Mouse (Mus musculus) heart, embryonic 16.5 days (tissue): ENCODE results near the gene Pias3. TPM values are rescaled to one million over a fixed set of nuclear protein-coding genes. Genes with fewer than 3 reads are reported as not detected.
"Not testable (repeated sequence)": the region's sequence is repeated elsewhere in the genome, so short reads cannot be mapped to it uniquely, and the experiment has no call there.

Source experiments
- ATAC-seq: fragments of 200-750 bp; cut with Nextera tagmentation; replicated peaks from 2 replicates; pipeline ENCODE4 v1.8.0; 2017; ENCODE audit warnings: moderate number of reproducible peaks; ENCODE audit not compliant: insufficient read depth, low FRiP score; ENCODE audit errors: extremely low read depth
- H3K27ac ChIP-seq: fragments of 300-500 bp; sonication (generic); 2 replicates; pipeline ENCODE4 v1.5.1; 2014; ENCODE audit warnings: mild to moderate bottlenecking, low read length, control low read depth, moderate library complexity
- H3K27me3 ChIP-seq: fragments of 300-500 bp; sonication (generic); 2 replicates; pipeline ENCODE4 v1.6.1; 2014; ENCODE audit warnings: low read length, mixed read lengths; ENCODE audit not compliant: control insufficient read depth, insufficient read depth
- H3K36me3 ChIP-seq: fragments of 300-500 bp; sonication (generic); 2 replicates; pipeline ENCODE4 v1.6.1; 2014; ENCODE audit not compliant: control insufficient read depth, insufficient read depth
- H3K4me1 ChIP-seq: fragments of 300-500 bp; sonication (generic); 2 replicates; pipeline ENCODE4 v1.6.1; 2014; ENCODE audit warnings: low read length, mixed read lengths; ENCODE audit not compliant: control insufficient read depth, insufficient read depth
- H3K4me2 ChIP-seq: fragments of 300-500 bp; sonication (generic); 2 replicates; pipeline ENCODE4 v1.6.1; 2014; ENCODE audit warnings: low read depth, mild to moderate bottlenecking, control low read depth, low read length
- H3K4me3 ChIP-seq: fragments of 300-500 bp; sonication (generic); 2 replicates; pipeline ENCODE4 v1.5.1; 2014; ENCODE audit warnings: mild to moderate bottlenecking, control low read depth, low read length
- H3K9ac ChIP-seq: fragments of 300-500 bp; sonication (generic); 2 replicates; pipeline ENCODE4 v1.6.1; 2014; ENCODE audit warnings: low read length, control low read depth
- H3K9me3 ChIP-seq: fragments of 300-500 bp; sonication (generic); replicated peaks from 2 replicates; pipeline ENCODE4 v1.6.1; 2016; ENCODE audit warnings: low read length; ENCODE audit not compliant: control insufficient read depth
- WGBS: fragments of 180-500 bp; shearing (Covaris S2); extraction: QIAGEN DNeasy Blood & Tissue Kit; methylation state at CpG from one replicate; pipeline ENCODE4 v1.1.7; 2014; 5-methylcytosine and 5-hydroxymethylcytosine counted together
- polyA plus RNA-seq: library from polyadenylated mRNA; unstranded; fragments of >200 nt; fragmentation: Nextera tagmentation; extraction: Ambion mirVana; gene quantifications from 2 replicates; pipeline ENCODE4 v1.2.1, GENCODE M21; 2015

Gene Pias3
- polyA plus RNA-seq, 1 experiment from 2014 or later = 33.6 TPM

- Histone ChIP-seq H3K9ac (no peak overlapping the region), H3K4me3 (no peak overlapping the region), H3K27me3 (peaks cover 14% of the 10 kb centered on the region; the same call in 1 of the 2 replicates), H3K36me3 (no peaks in the 10 kb centered on the region), H3K27ac (no peak overlapping the region), H3K4me2 (no peak overlapping the region), H3K9me3 (no peaks in the 10 kb centered on the region), H3K4me1 (peaks cover 6% of the 10 kb centered on the region; the same call in 1 of the 2 replicates)
- no peak for ATAC-seq
- 27% methylated on average over 12 of the region's 12 CpGs for WGBS
These were observed 15.8 kb upstream of the Pias3 start for GRCm38 (mm10) chr3:96680269-96680956.

- Histone ChIP-seq H3K9ac (no peak overlapping the region), H3K4me3 (no peak overlapping the region), H3K4me2 (no peak overlapping the region), H3K27me3 (peaks cover 12% of the 10 kb centered on the region; the same call in 1 of the 2 replicates), H3K27ac (no peak overlapping the region), H3K9me3 (no peaks in the 10 kb centered on the region), H3K4me1 (peaks cover 6% of the 10 kb centered on the region; the same call in 1 of the 2 replicates), H3K36me3 (no peaks in the 10 kb centered on the region)
- WGBS = 84% methylated on average over 3 of the region's 3 CpGs
- ATAC-seq = no peak
These were observed 12.7 kb upstream of the Pias3 start for GRCm38 (mm10) chr3:96683496-96683895.

- Histone ChIP-seq H3K4me1 (peaks cover 6% of the 10 kb centered on the region; the same call in 1 of the 2 replicates), H3K4me3 (peak overlapping the region; percentile 45), H3K4me2 (peak overlapping the region; percentile 69), H3K9ac (peak overlapping the region; percentile 63), H3K27ac (no peak overlapping the region), H3K36me3 (no peaks in the 10 kb centered on the region), H3K27me3 (peaks cover 12% of the 10 kb centered on the region; the same call in 1 of the 2 replicates), H3K9me3 (no peaks in the 10 kb centered on the region)
- ATAC-seq = no peak
- WGBS = 45% methylated on average over 17 of the region's 17 CpGs
These were observed 11.9 kb upstream of the Pias3 start for GRCm38 (mm10) chr3:96684151-96684821.

- Histone ChIP-seq H3K4me2 (peak overlapping the region; percentile 69), H3K9me3 (no peaks in the 10 kb centered on the region), H3K36me3 (no peaks in the 10 kb centered on the region), H3K4me3 (peak overlapping the region; percentile 45), H3K9ac (peak overlapping the region; percentile 63), H3K27me3 (peaks cover 12% of the 10 kb centered on the region; the same call in 1 of the 2 replicates), H3K4me1 (peaks cover 6% of the 10 kb centered on the region; the same call in 1 of the 2 replicates), H3K27ac (no peak overlapping the region)
- WGBS = 6% methylated on average over 28 of the region's 28 CpGs
- no peak for ATAC-seq
These were observed 11.4 kb upstream of the Pias3 start for GRCm38 (mm10) chr3:96684822-96685156.

GRCm38 (mm10) chr3:96686057-96686456 lies 10.1 kb upstream of the Pias3 start:
- H3K9ac ChIP-seq, H3K36me3 ChIP-seq, H3K4me2 ChIP-seq, H3K4me1 ChIP-seq, H3K9me3 ChIP-seq, H3K4me3 ChIP-seq, ATAC-seq, H3K27ac ChIP-seq: not testable (repeated sequence)
- WGBS = 89% methylated on average over 5 of the region's 5 CpGs
- H3K27me3 ChIP-seq = peaks cover 12% of the 10 kb centered on the region; the same call in 1 of the 2 replicates

- Histone ChIP-seq H3K9ac (no peak overlapping the region), H3K4me1 (peaks cover 6% of the 10 kb centered on the region; the same call in 1 of the 2 replicates), H3K27me3 (peaks cover 7% of the 10 kb centered on the region; the same call in 1 of the 2 replicates), H3K4me2 (no peak overlapping the region), H3K9me3 (no peaks in the 10 kb centered on the region), H3K27ac (no peak overlapping the region), H3K4me3 (no peak overlapping the region), H3K36me3 (no peaks in the 10 kb centered on the region)
- ATAC-seq = no peak
- WGBS = 71% methylated on average over 11 of the region's 11 CpGs
These were observed 7.3 kb upstream of the Pias3 start for GRCm38 (mm10) chr3:96688854-96689253.

- Histone ChIP-seq H3K9me3 (no peaks in the 10 kb centered on the region), H3K27ac (no peak overlapping the region)
- 48% methylated on average over 3 of the region's 3 CpGs for WGBS
These were observed 5.9 kb upstream of the Pias3 start for GRCm38 (mm10) chr3:96690298-96690697.

GRCm38 (mm10) chr3:96692506-96692905 lies 3.7 kb upstream of the Pias3 start:
- no peak overlapping the region for H3K27ac ChIP-seq
- no peak overlapping the region for H3K9ac ChIP-seq
- no peaks in the 10 kb centered on the region for H3K9me3 ChIP-seq
- peaks cover 14% of the 10 kb centered on the region for H3K4me1 ChIP-seq
- no peak overlapping the region for H3K4me3 ChIP-seq
- no peak overlapping the region for H3K4me2 ChIP-seq
- WGBS = 19% methylated on average over 3 of the region's 3 CpGs
- no peak for ATAC-seq
- H3K36me3 ChIP-seq = no peaks in the 10 kb centered on the region
- no peaks in the 10 kb centered on the region for H3K27me3 ChIP-seq

More at GRCm38 (mm10) chr3:96690298-96690697, 5.9 kb upstream of the Pias3 start:
- Histone ChIP-seq H3K9ac (no peak overlapping the region), H3K36me3 (no peaks in the 10 kb centered on the region), H3K4me2 (no peak overlapping the region), H3K27me3 (peaks cover 2% of the 10 kb centered on the region; the same call in 1 of the 2 replicates), H3K4me3 (no peak overlapping the region), H3K4me1 (peaks cover 5% of the 10 kb centered on the region; the same call in 1 of the 2 replicates)
- no peak for ATAC-seq

GRCm38 (mm10) chr3:96693579-96693978 lies 2.6 kb upstream of the Pias3 start:
- H3K9ac ChIP-seq = no peak overlapping the region
- no peaks in the 10 kb centered on the region for H3K36me3 ChIP-seq
- H3K4me2 ChIP-seq = no peak overlapping the region
- no peak overlapping the region for H3K4me3 ChIP-seq
- no peak overlapping the region for H3K27ac ChIP-seq
- no peak for ATAC-seq
- no peaks in the 10 kb centered on the region for H3K27me3 ChIP-seq
- WGBS = 79% methylated on average over 1 of the region's 1 CpGs
- H3K9me3 ChIP-seq = no peaks in the 10 kb centered on the region
- H3K4me1 ChIP-seq = peaks cover 21% of the 10 kb centered on the region
